Mouse (Mus musculus): ENCODE results near the gene Kctd17.

Gene Kctd17

DNA sequence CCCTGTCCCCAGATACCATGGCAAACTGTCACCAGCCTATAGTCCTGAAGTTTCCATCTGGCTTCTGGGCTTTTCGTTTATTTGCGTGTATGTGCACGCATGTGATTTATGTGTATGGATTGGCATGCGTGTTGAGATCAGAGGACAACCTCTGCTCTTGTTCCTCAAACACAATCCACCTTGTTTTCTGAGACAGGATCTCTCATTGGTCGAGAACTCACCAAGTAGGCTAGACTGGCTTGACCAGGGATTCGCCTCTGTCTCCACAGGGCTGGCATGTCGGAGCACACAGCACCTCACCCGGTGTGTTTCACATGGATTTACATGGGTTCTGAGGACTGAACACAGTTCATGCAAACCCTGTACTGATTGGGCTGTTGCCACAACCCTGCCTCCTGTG lies 14.2 kb upstream of the Kctd17 start:
- no peak for DNase-seq (ENCODE audit: extremely low spot score)

DNA sequence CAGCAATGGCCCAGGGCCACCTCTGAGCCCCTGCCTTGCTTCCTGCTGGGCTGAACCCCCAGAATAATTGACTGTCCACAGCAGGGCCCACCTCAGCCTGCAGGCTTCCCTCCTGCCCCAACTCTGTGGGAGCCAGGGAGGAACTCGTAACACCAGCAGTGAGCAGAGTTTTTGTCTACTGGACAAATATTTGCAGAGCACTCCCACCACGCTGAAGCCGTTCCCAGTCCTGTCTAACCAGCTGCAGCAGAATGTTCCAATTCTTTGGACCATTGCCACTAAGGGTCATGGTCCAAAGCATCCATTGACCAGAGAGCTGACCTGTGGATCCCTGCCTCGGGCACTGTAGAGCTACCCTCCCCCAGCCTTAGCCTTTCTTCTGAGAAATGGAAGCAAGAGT lies 11.4 kb upstream of the Kctd17 start:
- DNase-seq (ENCODE audit: extremely low spot score) = no peak

DNA sequence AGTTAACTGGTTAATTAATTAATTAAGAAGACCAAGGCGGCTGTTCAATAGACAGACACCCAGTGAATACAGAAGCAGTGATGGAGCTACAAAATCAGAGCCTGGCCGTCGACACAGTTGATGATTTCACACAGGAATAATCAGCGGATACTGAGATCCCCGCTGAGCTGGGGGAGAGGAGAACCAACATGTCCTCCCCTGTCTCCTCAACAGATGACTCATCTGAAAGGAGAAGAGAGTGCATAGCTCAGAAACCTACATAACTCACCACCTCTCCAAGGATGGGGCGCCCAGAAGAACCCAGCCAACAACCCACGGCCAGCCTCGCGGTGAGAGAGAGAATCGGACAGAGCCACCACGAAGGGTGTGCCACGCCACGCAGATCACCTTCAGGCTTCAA lies 8.0 kb upstream of the Kctd17 start:
- no peak for DNase-seq (ENCODE audit: extremely low spot score)

- DNase-seq (ENCODE audit: extremely low spot score) = peak; percentile 74
Measured at GRCm38 (mm10) chr15:78422046-78422956, 6.1 kb upstream of the Kctd17 start.

- no peak for DNase-seq (ENCODE audit: extremely low spot score)
Measured at GRCm38 (mm10) chr15:78424507-78424906, 3.9 kb upstream of the Kctd17 start.

GRCm38 (mm10) chr15:78425230-78425629 lies 3.1 kb upstream of the Kctd17 start:
- no peak for DNase-seq (ENCODE audit: extremely low spot score)

DNA sequence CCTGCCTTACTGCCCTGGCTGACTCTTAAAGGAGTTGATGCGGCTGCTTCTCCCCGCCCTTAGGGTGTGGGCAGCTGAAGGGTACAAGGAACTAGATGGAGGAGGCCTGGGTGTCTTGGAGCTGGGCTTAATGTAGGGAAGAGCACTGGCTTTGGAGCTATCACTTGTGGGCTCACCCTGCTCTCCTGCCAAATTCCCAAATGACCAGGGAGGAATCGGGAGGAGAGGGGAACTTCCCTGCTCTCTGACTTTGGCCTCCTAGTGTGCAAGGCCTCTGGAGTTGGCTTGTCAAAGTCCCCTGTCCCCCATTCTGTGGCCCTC lies 735 bp downstream of the Kctd17 start:
- no peak for DNase-seq (ENCODE audit: extremely low spot score)

GRCm38 (mm10) chr15:78429871-78430622 lies 1.7 kb downstream of the Kctd17 start:
- no peak for DNase-seq (ENCODE audit: extremely low spot score)

- DNase-seq (ENCODE audit: extremely low spot score) = no peak
Measured at GRCm38 (mm10) chr15:78430874-78431273, 2.5 kb downstream of the Kctd17 start.

DNA sequence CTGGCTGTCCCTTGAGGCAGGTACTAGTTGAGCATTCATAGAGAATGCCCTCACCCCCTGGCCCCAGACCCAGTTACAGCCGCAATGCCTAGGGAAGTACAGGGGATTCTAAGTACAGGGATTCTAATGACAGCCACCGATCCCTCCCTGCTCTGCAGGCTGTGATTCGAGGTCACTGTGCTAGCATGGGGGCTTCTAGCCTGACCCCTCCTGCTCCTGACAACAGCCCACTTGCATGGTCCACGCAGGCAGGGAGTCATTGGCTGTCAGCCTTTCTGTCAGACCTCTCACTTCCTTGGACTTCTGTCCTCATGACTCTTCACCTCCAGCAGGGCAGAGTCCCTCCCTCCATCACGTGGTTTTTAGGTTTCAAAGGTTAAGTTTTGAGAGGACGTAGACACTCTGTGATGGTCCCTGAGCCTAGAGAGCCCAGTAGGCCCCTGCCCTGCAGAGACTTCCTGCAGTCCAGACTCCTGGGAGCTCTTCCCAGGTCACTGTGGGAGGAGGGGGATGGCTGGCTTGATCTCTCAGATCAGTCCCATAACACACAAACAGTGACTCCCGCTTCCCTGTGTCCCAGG lies 3.3 kb downstream of the Kctd17 start:
- DNase-seq (ENCODE audit: extremely low spot score) = no peak

GRCm38 (mm10) chr15:78434896-78435520 lies 6.6 kb downstream of the Kctd17 start:
- peak; percentile 79 for DNase-seq (ENCODE audit: extremely low spot score)

GRCm38 (mm10) chr15:78435681-78436080 lies 7.3 kb downstream of the Kctd17 start:
- no peak for DNase-seq (ENCODE audit: extremely low spot score)

DNA sequence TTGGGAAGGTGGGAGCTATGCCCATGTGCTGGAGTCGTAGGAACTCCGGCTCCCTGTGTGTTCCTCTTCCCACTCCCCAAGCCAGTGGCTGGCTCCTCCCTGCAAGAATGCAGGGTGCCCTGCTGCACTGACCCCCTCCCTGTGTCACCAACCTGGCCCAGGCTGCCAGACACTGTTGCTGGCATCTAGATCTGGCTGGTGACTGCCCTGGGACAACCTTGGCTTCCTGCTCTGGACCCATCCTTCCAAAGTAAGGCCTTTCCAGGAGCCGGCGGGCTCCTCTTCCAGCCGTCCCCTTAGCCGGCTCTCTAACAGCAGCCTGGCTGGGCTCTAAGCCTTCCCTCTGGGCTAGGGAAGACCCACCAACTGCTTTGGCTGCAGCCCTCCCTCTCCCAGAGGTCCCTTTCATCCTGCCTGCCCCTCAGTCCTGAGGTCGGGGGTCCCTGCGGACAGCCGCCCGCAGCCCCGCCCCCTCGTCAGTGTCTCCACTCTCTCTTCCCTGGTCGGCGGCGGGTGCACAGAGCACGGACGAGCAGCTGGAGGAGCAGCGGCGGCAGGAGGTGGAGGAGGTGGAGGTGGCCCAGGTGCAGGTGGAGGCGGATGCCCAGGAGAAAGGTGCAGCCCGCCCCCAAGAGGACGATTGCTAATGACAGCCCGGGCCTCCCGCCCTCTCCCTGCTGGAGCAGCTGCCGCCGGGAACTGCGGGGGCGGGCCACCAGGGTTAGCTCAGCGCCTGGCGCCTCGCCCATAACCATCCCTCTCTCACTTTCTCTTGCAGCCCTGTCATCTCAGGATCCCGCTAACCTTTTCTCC lies 8.2 kb downstream of the Kctd17 start:
- DNase-seq (ENCODE audit: extremely low spot score) = peak; percentile 67

DNA sequence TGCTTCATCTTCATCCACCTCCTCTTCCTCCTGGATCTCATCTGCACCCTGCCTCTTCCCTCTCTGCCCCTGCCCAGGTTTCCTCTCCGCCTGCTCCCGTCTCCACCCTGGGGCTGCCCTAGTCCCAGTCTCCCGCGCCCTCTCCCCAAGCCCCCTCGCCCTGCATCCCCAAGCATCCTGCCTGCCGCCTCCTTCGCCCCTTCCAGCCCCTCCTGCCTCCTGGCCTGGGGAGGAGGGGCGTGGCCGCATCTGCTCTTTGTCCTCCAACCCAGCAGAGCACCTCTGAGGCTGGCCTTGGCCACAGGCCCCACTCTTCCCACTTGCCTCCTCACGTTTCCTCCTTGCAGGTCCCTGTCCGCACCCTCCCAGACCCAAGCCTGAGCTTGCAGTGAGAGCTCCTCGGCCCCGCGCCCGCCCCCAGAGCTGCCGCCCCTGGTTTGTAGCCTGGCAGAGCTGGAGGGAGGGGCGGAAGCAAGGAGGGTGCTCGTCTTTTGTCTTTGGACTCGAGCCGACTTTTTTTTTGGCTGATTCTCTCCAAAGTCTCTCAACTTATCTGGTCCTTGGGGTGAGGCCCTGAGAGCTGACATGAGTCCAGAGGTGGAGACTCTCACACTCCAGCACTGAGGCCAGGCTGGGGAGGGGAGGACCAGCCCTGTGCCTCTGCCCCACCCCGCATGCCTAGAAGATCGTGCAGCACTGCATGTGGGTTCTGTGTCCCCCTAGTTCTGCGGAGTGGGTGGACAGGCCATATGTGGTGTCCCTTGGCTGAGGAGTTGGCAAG lies 9.1 kb downstream of the Kctd17 start:
- peak; percentile 53 for DNase-seq (ENCODE audit: extremely low spot score)

GRCm38 (mm10) chr15:78438018-78438394 lies 9.6 kb downstream of the Kctd17 start:
- no peak for DNase-seq (ENCODE audit: extremely low spot score)

DNA sequence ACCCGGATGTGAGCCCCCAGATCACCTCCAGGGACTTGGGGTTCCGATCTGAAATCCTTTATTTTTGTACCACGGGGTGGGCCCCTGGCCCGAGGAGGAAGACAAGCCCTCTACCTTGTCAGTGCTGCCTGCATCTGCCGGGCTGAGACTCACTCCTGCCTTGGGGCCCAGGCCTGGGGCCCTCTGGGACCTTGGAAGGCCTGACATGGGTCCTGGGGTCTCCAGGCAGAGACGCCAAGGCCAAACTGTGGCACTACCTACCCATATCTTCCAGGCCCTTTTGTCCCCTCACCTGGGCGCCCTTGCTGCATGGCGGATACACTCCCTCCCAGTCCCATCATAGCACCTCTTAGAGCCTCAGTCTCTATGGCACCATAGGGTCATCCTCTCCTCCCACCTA lies 10.1 kb downstream of the Kctd17 start:
- DNase-seq (ENCODE audit: extremely low spot score) = no peak

DNA sequence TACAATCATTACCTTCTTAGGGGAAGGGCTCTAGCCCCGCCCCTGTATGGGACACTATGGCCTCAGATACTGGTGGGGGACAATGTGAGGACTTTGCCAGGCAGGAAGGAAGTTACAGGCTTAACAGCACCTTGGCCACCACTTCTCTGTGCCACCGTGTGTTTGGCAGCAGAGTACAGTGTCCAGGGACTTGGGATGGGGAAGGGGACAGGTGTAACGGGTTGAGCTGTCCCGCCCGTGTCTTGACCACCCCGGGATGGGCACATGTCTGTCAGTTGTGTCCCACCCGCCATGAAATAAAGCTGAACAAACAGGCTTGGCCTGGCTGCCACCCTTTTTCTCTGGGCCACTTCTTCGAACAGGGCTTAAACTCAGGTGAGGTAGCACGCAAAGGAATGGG lies 10.6 kb downstream of the Kctd17 start:
- no peak for DNase-seq (ENCODE audit: extremely low spot score)

DNA sequence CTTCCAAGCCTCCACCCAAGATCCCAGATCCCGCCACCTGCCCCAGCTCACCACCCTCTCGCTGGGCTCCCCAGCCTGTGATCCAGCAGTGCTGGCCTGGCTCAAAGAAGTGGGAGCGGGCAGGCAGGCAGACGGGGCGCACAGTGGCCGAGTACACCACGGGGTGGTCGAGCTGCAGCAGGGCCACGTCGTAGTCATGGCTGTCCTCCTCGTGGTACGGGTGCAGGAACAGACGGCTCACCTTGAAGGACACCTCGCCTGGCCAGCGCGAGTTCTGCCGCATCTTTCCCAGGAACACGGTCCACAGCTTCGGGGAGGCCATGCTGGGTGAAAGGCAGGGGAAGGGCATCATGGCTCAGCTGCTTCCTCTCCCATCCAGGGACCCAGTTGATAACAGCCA lies 13.9 kb downstream of the Kctd17 start:
- no peak for DNase-seq (ENCODE audit: extremely low spot score)

DNA sequence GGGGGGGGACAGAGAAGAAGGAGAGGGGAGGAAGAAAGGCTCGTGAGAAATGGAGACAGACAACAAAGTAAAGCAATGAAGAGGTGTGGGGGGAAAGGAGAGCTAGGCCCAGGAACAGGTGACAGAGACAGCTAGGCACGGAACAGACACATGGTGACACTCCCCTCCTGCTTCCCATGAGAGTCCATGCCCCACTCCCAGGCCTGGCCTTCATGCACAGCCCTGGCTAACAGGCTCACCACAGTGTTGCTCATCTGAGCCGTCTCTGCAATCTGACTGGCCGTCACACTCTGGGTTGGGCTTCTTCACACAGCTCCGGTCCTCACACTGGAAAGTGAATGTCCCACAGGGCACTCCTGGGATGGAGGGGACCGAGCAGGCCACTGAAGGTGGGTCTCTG lies 15.5 kb downstream of the Kctd17 start:
- DNase-seq (ENCODE audit: extremely low spot score) = no peak

DNA sequence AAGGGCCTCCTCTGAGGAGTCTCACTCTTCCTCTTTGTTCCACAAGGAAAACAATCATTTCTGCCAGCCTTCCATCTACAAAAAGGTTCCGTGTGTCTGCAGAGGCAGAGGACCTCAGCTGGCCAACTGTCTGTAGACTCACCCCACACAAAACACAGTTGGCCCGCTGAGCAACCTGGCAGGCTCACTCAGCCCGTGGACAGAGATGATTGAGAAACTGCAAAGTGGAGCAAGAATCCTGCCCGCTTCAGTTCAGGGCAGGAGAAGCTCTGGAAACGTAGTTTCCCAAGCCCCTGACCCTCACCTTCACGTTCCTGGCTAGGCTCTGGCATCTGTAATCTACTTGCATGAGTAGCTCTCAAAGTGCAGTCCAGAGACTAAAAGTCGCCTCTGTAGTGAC lies 18.8 kb downstream of the Kctd17 start:
- no peak for DNase-seq (ENCODE audit: extremely low spot score)

Measured in embryo, embryonic 9.5 days (tissue).